Mouse (Mus musculus) bone marrow macrophage, adult 2 months (primary cell): ENCODE measurements around the gene Slc1a7. TPM values are rescaled to one million over a fixed set of nuclear protein-coding genes. Genes with fewer than 3 reads are reported as not detected.

Experiments used
- H3K27ac ChIP-seq: 2 replicates; pipeline ENCODE4 v1.5.1; 2012; ENCODE audit warnings: low read depth, low read length; ENCODE audit not compliant: insufficient read depth
- H3K4me1 ChIP-seq: 2 replicates; pipeline ENCODE4 v1.6.1; 2012; ENCODE audit warnings: low read length; ENCODE audit not compliant: control insufficient read depth, insufficient read depth
- H3K4me3 ChIP-seq: 2 replicates; pipeline ENCODE4 v1.5.1; 2012; ENCODE audit warnings: mild to moderate bottlenecking, low read length, moderate library complexity; ENCODE audit not compliant: insufficient read depth
- CTCF ChIP-seq: IDR thresholded peaks from 2 replicates; pipeline ENCODE4 v1.5.1; 2012; ENCODE audit warnings: low read depth, mild to moderate bottlenecking, low read length, moderate library complexity
- POLR2A ChIP-seq: IDR thresholded peaks from 2 replicates; pipeline ENCODE4 v1.6.1; 2012; ENCODE audit warnings: mild to moderate bottlenecking, low read depth, low read length, borderline replicate concordance
- polyA plus RNA-seq: library from polyadenylated mRNA; stranded (reverse); fragments of >200 nt; gene quantifications from 2 replicates; pipeline ENCODE4 v1.2.4, GENCODE M21; 2012; ENCODE audit not compliant: missing spikeins, insufficient read depth, insufficient read length

The Slc1a7 gene
- polyA plus RNA-seq, 1 experiment = not detected

- no peak overlapping the region for H3K27ac ChIP-seq
- TF ChIP-seq CTCF (no peak), POLR2A (no peak)
- peaks cover 8% of the 10 kb centered on the region; the same call in 1 of the 2 replicates for H3K4me1 ChIP-seq
These were observed 32.9 kb upstream of the Slc1a7 start for GRCm38 (mm10) chr4:107935254-107935653.

DNA sequence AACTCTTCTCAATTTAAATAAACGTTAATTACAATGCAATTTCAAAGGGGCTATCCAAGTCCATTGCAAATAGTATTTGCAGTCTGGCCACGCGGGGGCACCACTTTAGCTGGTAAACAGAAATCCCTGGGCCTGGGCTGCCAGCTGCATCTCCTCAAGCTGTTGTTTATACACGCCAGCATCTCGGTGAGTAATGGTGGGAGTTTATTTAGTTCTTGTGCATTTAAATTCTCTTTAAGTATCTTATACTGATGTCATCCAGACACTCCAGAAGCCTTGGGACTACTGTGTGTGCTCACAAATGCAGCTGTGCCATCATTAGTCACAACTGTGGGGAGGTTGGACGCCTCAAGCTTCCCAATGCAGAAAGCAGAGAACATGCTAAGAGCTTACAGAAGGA is 30.8 kb upstream of the Slc1a7 start:
- TF ChIP-seq CTCF (no peak), POLR2A (no peak)
- no peak overlapping the region for H3K4me3 ChIP-seq
- H3K27ac ChIP-seq = no peak overlapping the region
- peaks cover 8% of the 10 kb centered on the region; the same call in 1 of the 2 replicates for H3K4me1 ChIP-seq

More at GRCm38 (mm10) chr4:107935254-107935653, 32.9 kb upstream of the Slc1a7 start:
- H3K4me3 ChIP-seq = no peak overlapping the region

- Histone ChIP-seq H3K4me1 (peaks cover 8% of the 10 kb centered on the region; the same call in 1 of the 2 replicates), H3K27ac (no peak overlapping the region), H3K4me3 (no peak overlapping the region)
- TF ChIP-seq CTCF = no peak
- no peak for TF ChIP-seq POLR2A
These were observed 30.0 kb upstream of the Slc1a7 start for GRCm38 (mm10) chr4:107938124-107938523.

DNA sequence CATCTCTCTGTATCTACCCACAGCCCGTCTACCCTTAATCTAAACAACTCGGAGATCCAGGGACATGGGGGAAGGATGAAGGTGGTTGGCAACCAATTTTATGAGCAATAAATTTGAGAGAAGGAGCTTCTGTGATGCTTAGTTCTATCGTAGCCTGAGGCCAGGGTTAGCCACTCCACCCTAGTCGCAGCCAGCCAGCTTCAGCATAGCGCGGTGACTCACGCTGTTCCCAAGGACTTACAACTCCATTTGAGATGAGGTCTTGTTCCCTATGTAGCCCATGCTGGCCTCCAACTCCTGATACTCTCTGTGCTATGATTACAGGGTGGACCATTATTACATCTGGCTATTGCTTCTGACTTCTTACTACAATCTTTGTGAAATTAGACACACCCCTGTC is 25.4 kb upstream of the Slc1a7 start:
- no peak for TF ChIP-seq POLR2A
- no peak for TF ChIP-seq CTCF
- 0 out of 2 replicates have a peak, but pooled peaks cover 5% of the 10 kb centered on the region for H3K4me1 ChIP-seq
- no peak overlapping the region for H3K4me3 ChIP-seq
- H3K27ac ChIP-seq = no peak overlapping the region

GRCm38 (mm10) chr4:107944141-107944540 is 24.0 kb upstream of the Slc1a7 start:
- H3K4me1 ChIP-seq = 0 out of 2 replicates have a peak, but pooled peaks cover under 1% of the 10 kb centered on the region
- no peak overlapping the region for H3K27ac ChIP-seq
- TF ChIP-seq CTCF = no peak
- TF ChIP-seq POLR2A = no peak
- no peak overlapping the region for H3K4me3 ChIP-seq

DNA sequence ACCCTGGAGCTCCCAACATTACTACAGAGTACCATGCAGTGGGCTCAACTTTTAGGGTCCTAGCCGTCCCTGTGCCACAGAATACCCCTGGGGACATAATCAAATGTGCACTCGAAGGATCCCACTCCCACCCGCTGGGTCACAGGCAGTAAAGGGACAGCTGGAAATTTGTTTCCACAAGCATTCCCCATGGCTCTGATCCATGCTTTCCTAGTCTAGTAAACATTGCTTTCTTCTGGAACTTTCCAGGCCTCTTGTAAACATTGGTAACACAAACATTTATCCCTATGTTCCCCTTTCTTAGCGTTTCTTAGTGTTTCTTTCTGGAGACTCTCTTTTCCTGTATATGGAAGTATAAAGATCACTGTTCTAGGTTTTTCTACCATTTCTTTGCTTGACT is 18.2 kb upstream of the Slc1a7 start:
- Histone ChIP-seq H3K4me3 (no peak overlapping the region), H3K4me1 (no peaks in the 10 kb centered on the region), H3K27ac (no peak overlapping the region)
- TF ChIP-seq POLR2A (no peak), CTCF (no peak)

GRCm38 (mm10) chr4:107952845-107953244 is 15.3 kb upstream of the Slc1a7 start:
- H3K4me3 ChIP-seq = no peak overlapping the region
- TF ChIP-seq POLR2A = no peak
- no peak for TF ChIP-seq CTCF
- no peaks in the 10 kb centered on the region for H3K4me1 ChIP-seq
- no peak overlapping the region for H3K27ac ChIP-seq

GRCm38 (mm10) chr4:107955691-107956090 is 12.4 kb upstream of the Slc1a7 start:
- TF ChIP-seq CTCF = no peak
- TF ChIP-seq POLR2A = no peak
- Histone ChIP-seq H3K4me3 (no peak overlapping the region), H3K4me1 (no peaks in the 10 kb centered on the region), H3K27ac (no peak overlapping the region)

DNA sequence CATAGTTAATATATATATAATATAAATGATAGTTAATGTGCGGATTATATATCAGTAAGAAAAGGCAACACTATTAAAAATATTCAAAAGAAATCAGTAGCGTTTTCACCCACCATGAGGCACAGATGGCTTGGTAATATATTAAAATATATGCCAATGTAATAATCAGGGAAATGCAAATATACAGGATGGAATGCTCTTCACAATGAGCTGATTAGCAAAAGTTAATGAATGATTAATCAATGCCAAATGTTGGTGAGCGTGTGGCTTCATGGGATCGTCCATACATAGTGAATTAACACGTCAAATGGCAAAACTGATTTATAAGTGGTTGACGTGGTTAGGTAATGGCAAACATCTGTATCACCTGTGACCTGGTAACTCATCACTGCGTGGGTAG is 9.6 kb upstream of the Slc1a7 start:
- H3K4me1 ChIP-seq = no peaks in the 10 kb centered on the region
- no peak overlapping the region for H3K4me3 ChIP-seq
- H3K27ac ChIP-seq = no peak overlapping the region
- TF ChIP-seq POLR2A (no peak), CTCF (no peak)

DNA sequence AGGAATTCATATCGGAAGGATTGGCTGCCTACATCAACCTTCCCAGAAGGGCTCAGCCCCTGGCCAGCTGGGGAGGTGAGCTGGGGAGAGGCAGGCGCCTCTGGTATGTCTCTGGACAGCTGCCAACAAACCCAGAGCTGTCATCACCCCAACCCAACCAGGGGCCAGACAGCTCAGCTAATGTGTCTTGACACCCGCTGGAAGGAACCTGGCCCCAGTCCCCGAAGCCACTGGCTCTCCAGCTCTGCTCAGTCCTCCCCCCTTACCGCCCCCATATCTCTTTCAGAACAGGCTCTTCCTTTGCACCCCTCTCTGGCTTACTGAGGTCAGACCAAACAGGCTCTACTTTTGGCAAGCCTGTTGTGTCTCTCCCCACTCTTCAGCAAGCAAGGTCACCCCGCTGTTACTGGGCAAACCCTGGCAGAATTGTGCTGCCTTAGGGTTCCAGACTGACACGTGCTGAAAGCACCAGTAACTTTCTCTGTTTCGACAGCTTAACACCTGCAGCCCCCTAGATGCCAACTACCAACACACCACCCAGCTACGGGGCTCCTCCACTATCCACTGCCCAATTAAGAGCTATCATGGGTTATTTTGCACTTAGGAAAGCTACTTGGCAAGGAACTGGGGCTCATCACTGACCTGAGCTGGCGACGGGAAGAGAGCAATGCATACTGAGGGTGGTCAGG is 5.9 kb upstream of the Slc1a7 start:
- H3K27ac ChIP-seq = no peak overlapping the region
- TF ChIP-seq POLR2A (no peak), CTCF (no peak)
- peaks cover 13% of the 10 kb centered on the region for H3K4me1 ChIP-seq
- H3K4me3 ChIP-seq = no peak overlapping the region
